Mouse (Mus musculus) E14TG2a.4 (cell line): ENCODE measurements around the gene Urm1.

Experiments
- CTCF ChIP-seq: conservative IDR thresholded peaks from 2 replicates; pipeline ENCODE4 v1.5.1; 2014; ENCODE audit warnings: low read length
- NANOG ChIP-seq: IDR thresholded peaks from 2 replicates; pipeline ENCODE4 v1.6.1; 2014; ENCODE audit warnings: borderline replicate concordance, low read length, mixed read lengths
- POU5F1 ChIP-seq: IDR thresholded peaks from 2 replicates; pipeline ENCODE4 v1.6.1; 2014; ENCODE audit warnings: low read length, borderline replicate concordance

DNA sequence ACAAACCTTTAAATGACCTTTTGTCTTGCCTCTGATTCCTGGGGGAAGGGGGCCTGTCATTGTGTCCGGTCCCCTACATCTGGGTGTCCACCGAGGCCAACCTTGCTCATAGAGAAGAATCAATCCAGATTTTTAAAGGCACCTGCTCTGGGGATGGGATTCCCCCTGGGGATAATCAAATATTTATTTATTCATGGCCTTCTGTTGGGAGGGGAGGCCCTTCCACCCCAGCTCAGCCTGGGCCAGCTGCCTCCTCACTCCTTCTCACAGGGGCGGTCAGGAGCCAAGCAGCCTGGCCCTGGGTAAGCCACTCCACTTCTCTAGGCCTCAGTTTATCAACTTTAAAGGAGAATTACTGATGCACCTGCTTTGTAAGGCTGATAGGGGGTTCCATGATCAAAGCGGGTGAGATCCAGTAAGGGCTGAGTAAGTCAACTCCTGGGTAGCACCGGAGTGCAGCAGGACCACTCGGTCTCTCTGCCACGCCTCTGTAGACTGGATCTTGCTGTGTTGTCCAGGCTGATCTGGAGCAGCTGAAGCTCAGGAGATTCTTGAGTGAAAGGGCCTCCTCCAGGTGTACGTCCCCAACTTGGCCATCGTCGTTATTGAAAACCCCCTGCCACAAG lies 35.8 kb downstream of the Urm1 start:
- TF ChIP-seq CTCF (no peak), NANOG (no peak), POU5F1 (no peak)
